Mouse (Mus musculus): ENCODE data around the gene Mb. TPM values are rescaled to one million over a fixed set of nuclear protein-coding genes. Genes with fewer than 3 reads are reported as not detected.
A peak's percentile ranks its signal among the peaks of the same experiment; 100 is the strongest.

Gene Mb
- polyA plus RNA-seq, 1 experiment: 1,055 TPM

GRCm38 (mm10) chr15:77076523-77076922 lies 26.1 kb upstream of the Mb start:
- H3K27me3 ChIP-seq (ENCODE audit: control insufficient read depth, insufficient read depth, insufficient read length): no peaks in the 10 kb centered on the region
- H3ac ChIP-seq (ENCODE audit: control insufficient read depth, insufficient read length): no peak overlapping the region
- H3K4me3 ChIP-seq: no peak overlapping the region
- no peaks in the 10 kb centered on the region for H3K79me2 ChIP-seq (ENCODE audit: control insufficient read depth, insufficient read depth)
- TF ChIP-seq POLR2AphosphoS2 (IDR thresholded peaks at IDR 0.05; ENCODE audit: insufficient read length, low read depth) (peak; percentile 62), MYOG (IDR thresholded peaks at IDR 0.05; ENCODE audit: control insufficient read depth in 1 of 3, insufficient read depth in 1 of 3, insufficient read length in 2 of 3, low read depth in 2 of 3) (no peak), MYOD1 (IDR thresholded peaks at IDR 0.05; ENCODE audit: control insufficient read depth in 1 of 3, insufficient read length in 2 of 3, low read depth in 2 of 3) (peak in 1 of 3 experiments; percentile 1)
- H3K4me2 ChIP-seq (ENCODE audit: low read depth): peak overlapping the region; percentile 20
- H3K36me3 ChIP-seq (ENCODE audit: control insufficient read depth, insufficient read depth): peaks cover 77% of the 10 kb centered on the region

GRCm38 (mm10) chr15:77072556-77073163 lies 22.2 kb upstream of the Mb start:
- no peak for TF ChIP-seq USF1 (IDR thresholded peaks at IDR 0.05; ENCODE audit: low read depth)
- TF ChIP-seq MYOD1 (IDR thresholded peaks at IDR 0.05; ENCODE audit: control insufficient read depth in 1 of 3, insufficient read length in 2 of 3, low read depth in 2 of 3): no peak
- TF ChIP-seq MAX (IDR thresholded peaks at IDR 0.05; ENCODE audit: low read depth): no peak
- TF ChIP-seq REST (IDR thresholded peaks at IDR 0.05; ENCODE audit: insufficient read depth, insufficient read length): no peak
- TF ChIP-seq POLR2AphosphoS2 (IDR thresholded peaks at IDR 0.05; ENCODE audit: insufficient read length, low read depth): peak; percentile 90
- no peak for TF ChIP-seq TCF3 (IDR thresholded peaks at IDR 0.05; ENCODE audit: insufficient read length, low read depth)
- TF ChIP-seq POLR2A (IDR thresholded peaks at IDR 0.05; ENCODE audit: insufficient read length, low read depth): peak; percentile 45
- no peak for TF ChIP-seq E2F4 (IDR thresholded peaks at IDR 0.05; ENCODE audit: insufficient read depth)
- TF ChIP-seq SRF (IDR thresholded peaks at IDR 0.05; ENCODE audit: control insufficient read depth, insufficient read length, low read depth): no peak
- no peak for TF ChIP-seq MYOG (IDR thresholded peaks at IDR 0.05; ENCODE audit: control insufficient read depth in 1 of 3, insufficient read depth in 1 of 3, insufficient read length in 2 of 3, low read depth in 2 of 3)
- no peak for TF ChIP-seq TCF12 (IDR thresholded peaks at IDR 0.05; ENCODE audit: insufficient read depth, poor library complexity, severe bottlenecking)
- TF ChIP-seq CEBPB (IDR thresholded peaks at IDR 0.05; ENCODE audit: insufficient read depth, poor library complexity, severe bottlenecking): no peak
- Histone ChIP-seq H3K4me3 (no peak overlapping the region), H3K27me3 (ENCODE audit: control insufficient read depth, insufficient read depth, insufficient read length) (no peaks in the 10 kb centered on the region), H3K4me2 (ENCODE audit: low read depth) (no peak overlapping the region), H3ac (ENCODE audit: control insufficient read depth, insufficient read length) (no peak overlapping the region), H3K36me3 (ENCODE audit: control insufficient read depth, insufficient read depth) (peaks cover 38% of the 10 kb centered on the region), H3K79me2 (ENCODE audit: control insufficient read depth, insufficient read depth) (no peaks in the 10 kb centered on the region)

- Histone ChIP-seq H3K79me2 (ENCODE audit: control insufficient read depth, insufficient read depth) (no peaks in the 10 kb centered on the region), H3ac (ENCODE audit: control insufficient read depth, insufficient read length) (no peak overlapping the region), H3K36me3 (ENCODE audit: control insufficient read depth, insufficient read depth) (peaks cover 27% of the 10 kb centered on the region), H3K27me3 (ENCODE audit: control insufficient read depth, insufficient read depth, insufficient read length) (no peaks in the 10 kb centered on the region), H3K4me3 (no peak overlapping the region), H3K4me2 (ENCODE audit: low read depth) (no peak overlapping the region)
- peak in 1 of 3 experiments; percentile 42 for TF ChIP-seq MYOG (IDR thresholded peaks at IDR 0.05; ENCODE audit: control insufficient read depth in 1 of 3, insufficient read depth in 1 of 3, insufficient read length in 2 of 3, low read depth in 2 of 3)
- TF ChIP-seq REST (IDR thresholded peaks at IDR 0.05; ENCODE audit: insufficient read depth, insufficient read length): no peak
- TF ChIP-seq POLR2A (IDR thresholded peaks at IDR 0.05; ENCODE audit: insufficient read length, low read depth): peak; percentile 47
- no peak for TF ChIP-seq TCF12 (IDR thresholded peaks at IDR 0.05; ENCODE audit: insufficient read depth, poor library complexity, severe bottlenecking)
- peak; percentile 82 for TF ChIP-seq POLR2AphosphoS2 (IDR thresholded peaks at IDR 0.05; ENCODE audit: insufficient read length, low read depth)
- no peak for TF ChIP-seq E2F4 (IDR thresholded peaks at IDR 0.05; ENCODE audit: insufficient read depth)
- peak in 1 of 3 experiments; percentile 19 for TF ChIP-seq MYOD1 (IDR thresholded peaks at IDR 0.05; ENCODE audit: control insufficient read depth in 1 of 3, insufficient read length in 2 of 3, low read depth in 2 of 3)
- no peak for TF ChIP-seq CEBPB (IDR thresholded peaks at IDR 0.05; ENCODE audit: insufficient read depth, poor library complexity, severe bottlenecking)
These were observed 21.0 kb upstream of the Mb start for GRCm38 (mm10) chr15:77071501-77071900.

- H3K4me2 ChIP-seq (ENCODE audit: low read depth): no peak overlapping the region
- H3ac ChIP-seq (ENCODE audit: control insufficient read depth, insufficient read length): no peak overlapping the region
- no peak for TF ChIP-seq TCF3 (IDR thresholded peaks at IDR 0.05; ENCODE audit: insufficient read length, low read depth)
- TF ChIP-seq POLR2AphosphoS2 (IDR thresholded peaks at IDR 0.05; ENCODE audit: insufficient read length, low read depth): peak; percentile 95
- TF ChIP-seq POLR2A (IDR thresholded peaks at IDR 0.05; ENCODE audit: insufficient read length, low read depth): peak; percentile 30
- TF ChIP-seq MAX (IDR thresholded peaks at IDR 0.05; ENCODE audit: low read depth): no peak
- H3K27me3 ChIP-seq (ENCODE audit: control insufficient read depth, insufficient read depth, insufficient read length): no peaks in the 10 kb centered on the region
- H3K4me3 ChIP-seq: no peak overlapping the region
- H3K79me2 ChIP-seq (ENCODE audit: control insufficient read depth, insufficient read depth): no peaks in the 10 kb centered on the region
- peaks cover 20% of the 10 kb centered on the region for H3K36me3 ChIP-seq (ENCODE audit: control insufficient read depth, insufficient read depth)
These were observed 20.3 kb upstream of the Mb start for GRCm38 (mm10) chr15:77070745-77071268.

GRCm38 (mm10) chr15:77069019-77069418 lies 18.5 kb upstream of the Mb start:
- Histone ChIP-seq H3K36me3 (ENCODE audit: control insufficient read depth, insufficient read depth) (peaks cover 3% of the 10 kb centered on the region), H3K4me3 (no peak overlapping the region), H3K27me3 (ENCODE audit: control insufficient read depth, insufficient read depth, insufficient read length) (no peaks in the 10 kb centered on the region), H3ac (ENCODE audit: control insufficient read depth, insufficient read length) (no peak overlapping the region), H3K4me2 (ENCODE audit: low read depth) (peak overlapping the region; percentile 62), H3K79me2 (ENCODE audit: control insufficient read depth, insufficient read depth) (no peaks in the 10 kb centered on the region)
- TF ChIP-seq POLR2A (IDR thresholded peaks at IDR 0.05; ENCODE audit: insufficient read length, low read depth) (peak; percentile 49), MYOD1 (IDR thresholded peaks at IDR 0.05; ENCODE audit: control insufficient read depth in 1 of 3, insufficient read length in 2 of 3, low read depth in 2 of 3) (no peak), E2F4 (IDR thresholded peaks at IDR 0.05; ENCODE audit: insufficient read depth) (no peak), MYOG (IDR thresholded peaks at IDR 0.05; ENCODE audit: control insufficient read depth in 1 of 3, insufficient read depth in 1 of 3, insufficient read length in 2 of 3, low read depth in 2 of 3) (no peak), REST (IDR thresholded peaks at IDR 0.05; ENCODE audit: insufficient read depth, insufficient read length) (no peak), CEBPB (IDR thresholded peaks at IDR 0.05; ENCODE audit: insufficient read depth, poor library complexity, severe bottlenecking) (peak; percentile 98), POLR2AphosphoS2 (IDR thresholded peaks at IDR 0.05; ENCODE audit: insufficient read length, low read depth) (peak; percentile 95), USF1 (IDR thresholded peaks at IDR 0.05; ENCODE audit: low read depth) (no peak), TCF3 (IDR thresholded peaks at IDR 0.05; ENCODE audit: insufficient read length, low read depth) (no peak), MAX (IDR thresholded peaks at IDR 0.05; ENCODE audit: low read depth) (no peak), SRF (IDR thresholded peaks at IDR 0.05; ENCODE audit: control insufficient read depth, insufficient read length, low read depth) (no peak)
